Mouse (Mus musculus) midbrain, postnatal 0 days (tissue): ENCODE data around the gene Ngdn. TPM values are rescaled to one million over a fixed set of nuclear protein-coding genes. Genes with fewer than 3 reads are reported as not detected.

Experiments used
- ATAC-seq: fragments of 200-750 bp; cut with Nextera tagmentation; 2 replicates; pipeline ENCODE4 v1.8.0; 2017; ENCODE audit warnings: moderate number of reproducible peaks, mild to moderate bottlenecking, moderate TSS enrichment, moderate library complexity; ENCODE audit not compliant: low FRiP score
- DNase-seq: peaks from one replicate; pipeline ENCODE4 v3.0.0-alpha.2; 2015; ENCODE audit warnings: low spot score
- H3K27ac ChIP-seq: fragments of 300-500 bp; sonication (generic); 2 replicates; pipeline ENCODE4 v1.5.1; 2014; ENCODE audit warnings: low read depth, mild to moderate bottlenecking, low read length, mixed read lengths
- H3K27me3 ChIP-seq: fragments of 300-500 bp; sonication (generic); 2 replicates; pipeline ENCODE4 v1.6.1; 2014; ENCODE audit warnings: low read length, control low read depth, mixed read lengths; ENCODE audit not compliant: insufficient read depth
- H3K36me3 ChIP-seq: fragments of 300-500 bp; sonication (generic); 2 replicates; pipeline ENCODE4 v1.6.1; 2014; ENCODE audit warnings: low read length, control low read depth, mixed read lengths; ENCODE audit not compliant: insufficient read depth
- H3K4me1 ChIP-seq: fragments of 300-500 bp; sonication (generic); 2 replicates; pipeline ENCODE4 v1.6.1; 2014; ENCODE audit warnings: mild to moderate bottlenecking, control low read depth, antibody characterized with exemption, low read length, mixed read lengths; ENCODE audit not compliant: insufficient read depth
- H3K4me2 ChIP-seq: fragments of 300-500 bp; sonication (generic); 2 replicates; pipeline ENCODE4 v1.6.1; 2014; ENCODE audit warnings: low read depth, mild to moderate bottlenecking, low read length, mixed read lengths; ENCODE audit not compliant: poor library complexity, severe bottlenecking
- H3K4me3 ChIP-seq: fragments of 300-500 bp; sonication (generic); 2 replicates; pipeline ENCODE4 v1.5.1; 2014; ENCODE audit warnings: low read depth, mild to moderate bottlenecking, low read length, moderate library complexity
- H3K9ac ChIP-seq: fragments of 300-500 bp; sonication (generic); replicated peaks from 2 replicates; pipeline ENCODE4 v1.6.1; 2014; ENCODE audit warnings: mild to moderate bottlenecking, low read length, moderate library complexity, mixed read lengths; ENCODE audit not compliant: poor library complexity, severe bottlenecking
- H3K9me3 ChIP-seq: fragments of 300-500 bp; sonication (generic); 2 replicates; pipeline ENCODE4 v1.6.1; 2016; ENCODE audit warnings: low read length, control low read depth
- CTCF ChIP-seq: IDR thresholded peaks from 2 replicates; pipeline ENCODE4 v1.5.1; 2016; ENCODE audit warnings: antibody characterized with exemption, mild to moderate bottlenecking
- WGBS: fragments of 180-500 bp; shearing (Covaris S2); extraction: QIAGEN DNeasy Blood & Tissue Kit; methylation state at CpG from one replicate; pipeline ENCODE4 v1.1.7; 2014; 5-methylcytosine and 5-hydroxymethylcytosine counted together
- polyA plus RNA-seq: library from polyadenylated mRNA; unstranded; fragments of >200 nt; fragmentation: Nextera tagmentation; extraction: Ambion mirVana; gene quantifications from 2 replicates; pipeline ENCODE4 v1.2.1, GENCODE M21; 2015
- total RNA-seq: library from RNA; depleted of rRNA; stranded (reverse); fragments of >200 nt; gene quantifications from 2 replicates; pipeline ENCODE4 v1.2.3, GENCODE M21; 2014

Ngdn gene
- total and polyA plus RNA-seq, 2 experiments from 2014 or later: 20.9 to 44.3 TPM

DNA sequence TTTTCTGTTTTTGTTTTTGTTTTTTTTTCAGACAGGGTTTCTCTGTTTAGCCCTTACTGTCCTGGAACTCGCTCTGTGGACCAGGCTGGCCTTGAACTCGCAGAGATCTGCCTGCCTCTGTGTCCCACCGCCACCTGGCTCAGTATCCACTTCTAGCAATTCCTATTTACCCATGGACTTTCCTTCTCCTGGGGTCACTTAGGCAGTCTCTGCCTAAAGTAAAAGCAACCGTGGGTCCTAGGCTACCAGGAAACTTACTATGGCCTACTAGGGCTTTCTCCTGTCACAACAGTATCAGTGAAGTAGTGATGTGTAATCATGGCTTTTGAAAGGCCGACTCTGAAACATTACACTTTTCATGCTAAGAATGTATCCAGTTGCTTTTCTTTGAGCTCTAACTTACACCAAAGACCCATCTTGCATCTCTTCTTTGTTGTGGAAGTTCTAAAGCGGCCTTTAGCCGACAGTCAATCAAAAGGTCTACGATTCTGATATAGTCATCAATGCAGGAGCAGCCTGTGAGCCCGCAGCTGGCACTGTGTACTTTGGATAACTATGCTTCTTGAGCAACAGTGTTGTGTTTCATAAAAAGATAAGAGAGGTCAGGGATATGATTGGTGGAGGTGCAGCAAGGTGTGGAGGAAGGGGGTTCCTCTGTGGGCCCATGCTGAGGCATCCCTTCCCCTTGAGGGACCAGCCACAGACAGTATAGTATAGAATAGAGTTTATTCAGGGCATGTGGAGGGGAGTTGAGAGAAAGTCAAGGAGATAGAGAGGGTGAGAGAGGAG is 7.9 kb upstream of the Ngdn start:
- Histone ChIP-seq H3K27me3 (no peaks in the 10 kb centered on the region), H3K4me3 (no peak overlapping the region), H3K9ac (no peak overlapping the region), H3K4me1 (no peaks in the 10 kb centered on the region), H3K27ac (no peak overlapping the region), H3K4me2 (no peak overlapping the region), H3K9me3 (no peaks in the 10 kb centered on the region), H3K36me3 (no peaks in the 10 kb centered on the region)
- ATAC-seq: no peak
- no peak for DNase-seq
- no peak for TF ChIP-seq CTCF
- 87% methylated on average over 9 of the region's 9 CpGs for WGBS

- H3K4me2 ChIP-seq: no peak overlapping the region
- DNase-seq (no peak), ATAC-seq (no peak)
- no peak for TF ChIP-seq CTCF
- H3K9me3 ChIP-seq: no peaks in the 10 kb centered on the region
- no peaks in the 10 kb centered on the region for H3K27me3 ChIP-seq
- no peak overlapping the region for H3K4me3 ChIP-seq
- 79% methylated on average over 8 of the region's 8 CpGs for WGBS
- H3K36me3 ChIP-seq: no peaks in the 10 kb centered on the region
- no peak overlapping the region for H3K9ac ChIP-seq
- no peaks in the 10 kb centered on the region for H3K4me1 ChIP-seq
- no peak overlapping the region for H3K27ac ChIP-seq
Measured at GRCm38 (mm10) chr14:55008417-55008816, 6.8 kb upstream of the Ngdn start.

GRCm38 (mm10) chr14:55011116-55011515 is 4.1 kb upstream of the Ngdn start:
- H3K9ac ChIP-seq: no peak overlapping the region
- no peak for ATAC-seq
- no peak overlapping the region for H3K27ac ChIP-seq
- WGBS: 60% methylated on average over 4 of the region's 4 CpGs
- TF ChIP-seq CTCF: peak; percentile 63
- no peak overlapping the region for H3K4me2 ChIP-seq
- H3K36me3 ChIP-seq: no peaks in the 10 kb centered on the region
- H3K4me1 ChIP-seq: peaks cover 3% of the 10 kb centered on the region; the same call in 1 of the 2 replicates
- no peaks in the 10 kb centered on the region for H3K27me3 ChIP-seq
- DNase-seq: peak; percentile 34
- no peaks in the 10 kb centered on the region for H3K9me3 ChIP-seq
- no peak overlapping the region for H3K4me3 ChIP-seq

DNA sequence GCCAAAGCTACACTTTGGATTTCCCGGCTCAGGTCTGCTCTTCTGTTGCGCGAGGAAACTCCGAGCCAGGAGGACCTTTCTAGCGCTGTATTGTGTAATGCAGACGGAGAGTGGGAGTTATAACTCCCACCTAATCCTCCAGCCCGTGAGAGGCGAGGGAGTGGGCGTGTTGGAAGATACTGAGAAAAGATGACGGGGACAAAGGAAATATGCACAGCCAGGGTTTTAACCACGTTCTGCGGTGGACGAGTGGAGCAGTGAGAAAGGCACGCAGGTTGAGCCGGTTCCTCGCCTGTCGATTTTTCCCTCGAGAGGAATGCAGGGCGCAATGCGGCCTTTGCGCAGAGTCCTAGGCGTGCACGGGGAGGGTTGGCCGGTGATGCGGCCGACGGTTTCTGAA is 663 bp upstream of the Ngdn start:
- under 1% methylated on average over 27 of the region's 27 CpGs for WGBS

DNA sequence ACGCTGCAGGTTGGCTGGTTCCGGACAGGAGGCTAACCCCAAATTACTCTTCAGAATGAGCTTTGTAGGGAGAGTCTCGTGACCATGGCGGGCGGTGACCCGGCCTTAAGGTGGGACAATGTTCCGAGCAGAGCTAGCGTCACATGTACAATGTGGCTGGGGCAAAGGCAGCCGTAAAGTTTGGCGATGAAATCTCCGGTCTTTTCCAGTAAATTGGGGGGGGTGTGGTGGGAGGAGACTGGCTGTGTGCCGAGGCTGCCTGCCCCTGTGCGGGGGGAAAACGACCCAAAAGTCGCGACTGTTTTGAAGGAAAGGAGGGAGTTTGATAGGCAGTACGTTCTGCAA is 485 bp downstream of the Ngdn start:
- TF ChIP-seq CTCF: no peak
- WGBS: under 1% methylated on average over 17 of the region's 17 CpGs
- H3K27ac ChIP-seq: peak overlapping the region; percentile 80
- peak overlapping the region; percentile 88 for H3K4me2 ChIP-seq
- DNase-seq: peak; percentile 8
- peaks cover 3% of the 10 kb centered on the region; the same call in 1 of the 2 replicates for H3K4me1 ChIP-seq
- no peaks in the 10 kb centered on the region for H3K27me3 ChIP-seq
- H3K4me3 ChIP-seq: peak overlapping the region; percentile 78
- peak; percentile 27 for ATAC-seq
- peaks cover 9% of the 10 kb centered on the region for H3K36me3 ChIP-seq
- peak overlapping the region; percentile 65 for H3K9ac ChIP-seq
- H3K9me3 ChIP-seq: no peaks in the 10 kb centered on the region

More for the DNA sequence above, 663 bp upstream of the Ngdn start:
- DNase-seq (peak; percentile 70), ATAC-seq (peak; percentile 67)
- H3K27ac ChIP-seq: peak overlapping the region; percentile 90
- no peak for TF ChIP-seq CTCF
- H3K36me3 ChIP-seq: peaks cover 4% of the 10 kb centered on the region
- no peaks in the 10 kb centered on the region for H3K27me3 ChIP-seq
- peak overlapping the region; percentile 61 for H3K9ac ChIP-seq
- H3K4me2 ChIP-seq: peak overlapping the region; percentile 62
- peaks cover 3% of the 10 kb centered on the region; the same call in 1 of the 2 replicates for H3K4me1 ChIP-seq
- no peaks in the 10 kb centered on the region for H3K9me3 ChIP-seq
- H3K4me3 ChIP-seq: peak overlapping the region; percentile 78

GRCm38 (mm10) chr14:55016876-55017275 is 1.6 kb downstream of the Ngdn start:
- no peak for TF ChIP-seq CTCF
- H3K27me3 ChIP-seq: no peaks in the 10 kb centered on the region
- peaks cover 16% of the 10 kb centered on the region for H3K36me3 ChIP-seq
- no peak overlapping the region for H3K4me3 ChIP-seq
- 94% methylated on average over 16 of the region's 16 CpGs for whole genome bisulfite sequencing
- no peaks in the 10 kb centered on the region for H3K9me3 ChIP-seq
- H3K27ac ChIP-seq: no peak overlapping the region
- no peak for DNase-seq
- no peak overlapping the region for H3K9ac ChIP-seq
- peaks cover 3% of the 10 kb centered on the region; the same call in 1 of the 2 replicates for H3K4me1 ChIP-seq
- H3K4me2 ChIP-seq: no peak overlapping the region
- ATAC-seq: no peak
